In the genomic region with DNA sequence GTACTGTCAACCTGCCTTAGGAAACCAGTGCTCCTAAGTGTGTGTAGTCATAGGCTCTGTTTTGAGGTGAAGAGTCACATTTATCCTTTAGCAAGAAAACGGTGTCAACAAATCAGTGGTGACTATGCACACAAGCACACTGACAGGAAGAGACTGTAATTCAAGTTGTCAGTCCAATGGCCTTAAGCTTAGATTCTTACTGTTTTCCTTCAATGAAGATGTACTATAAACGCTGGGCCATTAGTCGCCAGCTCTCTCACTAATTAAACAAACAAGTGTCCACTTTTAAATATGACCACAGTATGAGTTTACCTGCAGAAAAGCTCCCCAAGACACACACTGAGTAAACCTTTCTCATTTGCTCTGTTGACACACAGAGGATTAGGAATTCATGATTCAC, we compare ENCODE assay signal across 8 mouse cellular contexts. TPM values are rescaled to one million over a fixed set of nuclear protein-coding genes. Genes with fewer than 3 reads are reported as not detected.
DNase-seq lines count a peak whose midpoint lies in the region; ATAC-seq lines count a peak whose summit lies in the region.

No protein-coding gene starts in this region.

- H3K4me2 ChIP-seq in kidney, embryonic 14.5 days (replicated peaks; ENCODE audit: low read depth, low read length), result peak overlapping the region; percentile 80
- peak overlapping the region; percentile 75 for H3K4me2 ChIP-seq in embryonic facial prominence, embryonic 11.5 days (ENCODE audit: low read depth, low read length)
- peak overlapping the region; percentile 98 for H3K4me2 ChIP-seq in hindbrain, embryonic 16.5 days (ENCODE audit: low read length)
- peak overlapping the region; percentile 95 for H3K4me2 ChIP-seq in midbrain, embryonic 16.5 days (ENCODE audit: low read length)

- H3K4me3 ChIP-seq in kidney, embryonic 14.5 days (ENCODE audit: low read length), result peak overlapping the region; percentile 57
- H3K4me3 ChIP-seq in embryonic facial prominence, embryonic 11.5 days (ENCODE audit: low read depth, low read length), result peak overlapping the region; percentile 62
- peak overlapping the region; percentile 62 for H3K4me3 ChIP-seq in hindbrain, embryonic 16.5 days (ENCODE audit: low read length)
- H3K4me3 ChIP-seq in midbrain, embryonic 16.5 days (ENCODE audit: low read depth, low read length), result peak overlapping the region; percentile 48

- H3K36me3 ChIP-seq in kidney, embryonic 14.5 days (ENCODE audit: control insufficient read depth, insufficient read depth, low read length), result no peaks in the 10 kb centered on the region
- no peaks in the 10 kb centered on the region for H3K36me3 ChIP-seq in embryonic facial prominence, embryonic 11.5 days (replicated peaks; ENCODE audit: control insufficient read depth, insufficient read depth, low read depth, low read length)
- H3K36me3 ChIP-seq in hindbrain, embryonic 16.5 days (ENCODE audit: control insufficient read depth, insufficient read depth, low read length), result no peaks in the 10 kb centered on the region
- no peaks in the 10 kb centered on the region for H3K36me3 ChIP-seq in midbrain, embryonic 16.5 days (ENCODE audit: control insufficient read depth, insufficient read depth, low read length)

- H3K27me3 ChIP-seq in kidney, embryonic 14.5 days (ENCODE audit: control insufficient read depth, insufficient read depth, low read length), result no peaks in the 10 kb centered on the region
- H3K27me3 ChIP-seq in embryonic facial prominence, embryonic 11.5 days (ENCODE audit: control insufficient read depth, insufficient read depth, low read length), result no peaks in the 10 kb centered on the region
- no peaks in the 10 kb centered on the region; the same call in 1 of the 2 replicates for H3K27me3 ChIP-seq in hindbrain, embryonic 16.5 days (replicated peaks; ENCODE audit: control insufficient read depth, insufficient read depth, low read length)
- H3K27me3 ChIP-seq in midbrain, embryonic 16.5 days (ENCODE audit: control insufficient read depth, insufficient read depth, low read depth, low read length), result no peaks in the 10 kb centered on the region; the same call in 1 of the 2 replicates

- no peaks in the 10 kb centered on the region; the same call in 1 of the 2 replicates for H3K4me1 ChIP-seq in kidney, embryonic 14.5 days (ENCODE audit: control insufficient read depth, insufficient read depth, low read length)
- H3K4me1 ChIP-seq in embryonic facial prominence, embryonic 11.5 days (ENCODE audit: control insufficient read depth, insufficient read depth, low read length), result no peaks in the 10 kb centered on the region
- peaks cover 2% of the 10 kb centered on the region; the same call in 1 of the 2 replicates for H3K4me1 ChIP-seq in hindbrain, embryonic 16.5 days (ENCODE audit: control insufficient read depth, insufficient read depth, low read depth, low read length)
- peaks cover 7% of the 10 kb centered on the region; the same call in 1 of the 2 replicates for H3K4me1 ChIP-seq in midbrain, embryonic 16.5 days (ENCODE audit: control insufficient read depth, insufficient read depth, low read length)

- ATAC-seq in kidney, embryonic 14.5 days (ENCODE audit: low FRiP score, low TSS enrichment), result no peak
- no peak for ATAC-seq in embryonic facial prominence, embryonic 11.5 days (replicated peaks; ENCODE audit: insufficient number of reproducible peaks, low FRiP score, low TSS enrichment, low read depth)
- 0 out of 2 replicates have a peak, but pooled peaks have one; percentile 5 for ATAC-seq in hindbrain, embryonic 16.5 days
- no peak for ATAC-seq in midbrain, embryonic 16.5 days

- H3K27ac ChIP-seq in kidney, embryonic 14.5 days (ENCODE audit: low read depth, low read length), result no peak overlapping the region
- no peak overlapping the region for H3K27ac ChIP-seq in embryonic facial prominence, embryonic 11.5 days (replicated peaks; ENCODE audit: low read depth, low read length)
- H3K27ac ChIP-seq in hindbrain, embryonic 16.5 days (ENCODE audit: low read depth, low read length), result no peak overlapping the region
- H3K27ac ChIP-seq in midbrain, embryonic 16.5 days (ENCODE audit: low read length), result no peak overlapping the region

- WGBS in kidney, embryonic 14.5 days, result 5% methylated on average over 3 of the region's 3 CpGs
- WGBS in embryonic facial prominence, embryonic 11.5 days, result 42% methylated on average over 3 of the region's 3 CpGs
- WGBS in hindbrain, embryonic 16.5 days, result 46% methylated on average over 3 of the region's 3 CpGs
- 39% methylated on average over 3 of the region's 3 CpGs for WGBS in midbrain, embryonic 16.5 days

- peak overlapping the region; percentile 57; the same call in 1 of the 2 replicates for H3K9ac ChIP-seq in kidney, embryonic 14.5 days (ENCODE audit: low read depth, low read length)
- peak overlapping the region; percentile 64 for H3K9ac ChIP-seq in embryonic facial prominence, embryonic 11.5 days (replicated peaks; ENCODE audit: low read length)
- H3K9ac ChIP-seq in hindbrain, embryonic 16.5 days (ENCODE audit: low read depth, low read length), result peak overlapping the region; percentile 64
- H3K9ac ChIP-seq in midbrain, embryonic 16.5 days (ENCODE audit: low read depth, low read length), result no peak overlapping the region; the same call in 1 of the 2 replicates

- H3K9me3 ChIP-seq in kidney, embryonic 14.5 days (ENCODE audit: control insufficient read depth, low read length), result no peaks in the 10 kb centered on the region
- H3K9me3 ChIP-seq in embryonic facial prominence, embryonic 11.5 days (replicated peaks; ENCODE audit: control insufficient read depth, low read length), result no peaks in the 10 kb centered on the region
- H3K9me3 ChIP-seq in hindbrain, embryonic 16.5 days (ENCODE audit: control insufficient read depth, low read length), result no peaks in the 10 kb centered on the region
- no peaks in the 10 kb centered on the region for H3K9me3 ChIP-seq in midbrain, embryonic 16.5 days (replicated peaks; ENCODE audit: control insufficient read depth, low read length, poor library complexity, severe bottlenecking)

- no peak for DNase-seq in kidney, adult 9 months
- no peak for DNase-seq in embryonic facial prominence, embryonic 11.5 days (ENCODE audit: low spot score)
- DNase-seq in thymus, postnatal 14 days, result no peak
- DNase-seq in urinary bladder, postnatal 36 days (ENCODE audit: low spot score in 2 of 2), result no peak
- DNase-seq in ovary, postnatal 36 days (ENCODE audit: low spot score), result no peak

RNA-seq across cellular contexts. Expression of gene Stard13, which starts 44.3 kb away (rescaled TPM):
- 6.1 and 7.4 TPM in 2 replicates for polyA plus RNA-seq in kidney, embryonic 14.5 days (2014; fragmentation: Nextera tagmentation; extraction: Ambion mirVana)
- polyA plus RNA-seq in embryonic facial prominence, embryonic 11.5 days (2014; fragmentation: Nextera tagmentation; extraction: Ambion mirVana), result 3.4 and 3.9 TPM in 2 replicates
- polyA plus RNA-seq in hindbrain, embryonic 16.5 days (2015; fragmentation: Nextera tagmentation; extraction: Ambion mirVana), result 5.9 and 6.1 TPM in 2 replicates
- polyA plus RNA-seq in midbrain, embryonic 16.5 days (2015; fragmentation: Nextera tagmentation; extraction: Ambion mirVana), result 3.6 and 5.2 TPM in 2 replicates
